Mouse (Mus musculus) regulatory T cell (primary cell): ENCODE results near the gene Echs1.

Source experiments
- in situ Hi-C: fragments of 300-600 bp; cut with MboI, MseI; formaldehyde crosslinking; loops from one replicate; pipeline ENCODE4 v1.15.1; 2025; ENCODE audit warnings: high pct_unique_total_duplicates

The Echs1 gene

GRCm38 (mm10) chr7:140067397-140067796 is 48.9 kb downstream of the Echs1 start:
- in situ Hi-C loops, result no loop called here

GRCm38 (mm10) chr7:140063092-140063491 is 53.2 kb downstream of the Echs1 start:
- in situ Hi-C loops, result no loop called here

- in situ Hi-C loops, result no loop called here
Measured at GRCm38 (mm10) chr7:140062307-140062706, 54.0 kb downstream of the Echs1 start.

GRCm38 (mm10) chr7:140061832-140062130 is 54.5 kb downstream of the Echs1 start:
- in situ Hi-C loops, result no loop called here

GRCm38 (mm10) chr7:140060936-140061831 is 55.1 kb downstream of the Echs1 start:
- in situ Hi-C loops, result no loop called here

- in situ Hi-C loops, result loop anchor here (5.0 kb wide), 1 partner anchor 102 kb away; no protein-coding TSS in a partner anchor
Measured at GRCm38 (mm10) chr7:140059601-140060000, 56.7 kb downstream of the Echs1 start.

- in situ Hi-C loops, result loop anchor here (5.0 kb wide), 1 partner anchor 101 kb away; no protein-coding TSS in a partner anchor
Measured at GRCm38 (mm10) chr7:140058528-140058927, 57.7 kb downstream of the Echs1 start.

GRCm38 (mm10) chr7:140057413-140058407 is 58.6 kb downstream of the Echs1 start:
- in situ Hi-C loops, result loop anchor here (5.0 kb wide), 1 partner anchor 100 kb away; no protein-coding TSS in a partner anchor
